ENCODE assay signal across 8 mouse cellular contexts in genomic region chrX:169972131-169972530, GRCm38 (mm10). TPM values are rescaled to one million over a fixed set of nuclear protein-coding genes. Genes with fewer than 3 reads are reported as not detected.
DNase-seq lines count a peak whose midpoint lies in the region; ATAC-seq and TF ChIP-seq lines count a peak whose summit lies in the region.
"Not testable (repeated sequence)": the region's sequence is repeated elsewhere in the genome, so short reads cannot be mapped to it uniquely, and the experiment has no call there.

No protein-coding gene starts in this region.

- peak overlapping the region; percentile 58 for H3K9ac ChIP-seq in CH12.LX (ENCODE audit: insufficient read depth, low read depth)
- not testable (repeated sequence) for H3K9ac ChIP-seq in forebrain, embryonic 16.5 days (replicated peaks; ENCODE audit: low read depth, low read length); heart, embryonic 16.5 days (ENCODE audit: low read length); liver, embryonic 11.5 days (ENCODE audit: low read depth, low read length); midbrain, embryonic 15.5 days; stomach, embryonic 16.5 days (ENCODE audit: low read length)

- TF ChIP-seq RAD21 in CH12.LX (IDR thresholded peaks at IDR 0.05; ENCODE audit: low read depth, low read length): not testable (repeated sequence)

- not testable (repeated sequence) for H3K27me3 ChIP-seq in CH12.LX (replicated peaks); forebrain, embryonic 16.5 days (replicated peaks; ENCODE audit: control insufficient read depth, insufficient read depth, low read length); heart, embryonic 16.5 days (ENCODE audit: control insufficient read depth, insufficient read depth, low read length); liver, embryonic 11.5 days (replicated peaks; ENCODE audit: control insufficient read depth, insufficient read depth, low read length); midbrain, embryonic 15.5 days (replicated peaks); stomach, embryonic 16.5 days (ENCODE audit: control insufficient read depth, insufficient read depth, low read length)

- not testable (repeated sequence) for TF ChIP-seq EP300 in CH12.LX (IDR thresholded peaks at IDR 0.05; ENCODE audit: low read length)

- not testable (repeated sequence) for TF ChIP-seq POLR2A in CH12.LX (IDR thresholded peaks at IDR 0.05; ENCODE audit: low read depth, low read length)

- H3K79me2 ChIP-seq in CH12.LX (replicated peaks; ENCODE audit: control insufficient read depth, extremely low read depth, insufficient read depth, poor library complexity, severe bottlenecking): not testable (repeated sequence)

- not testable (repeated sequence) for DNase-seq in CH12.LX (ENCODE audit: extremely low read depth)
- peak; percentile 34 for DNase-seq in kidney, adult 9 months
- peak; percentile 41 for DNase-seq in liver, embryonic 11.5 days (ENCODE audit: low spot score)

- not testable (repeated sequence) for TF ChIP-seq CTCF in CH12.LX (conservative IDR thresholded peaks at IDR 0.05 in 1 of 2, IDR thresholded peaks at IDR 0.05 in 1 of 2; ENCODE audit: low read depth in 2 of 2, low read length in 2 of 2)

- ATAC-seq in cerebellum, adult (ENCODE audit: insufficient number of reproducible peaks, low FRiP score, low TSS enrichment): 0 out of 2 replicates have a peak, but pooled peaks have one; percentile 29
- peak; percentile 6; the same call in 1 of the 2 replicates for ATAC-seq in forebrain, embryonic 16.5 days
- not testable (repeated sequence) for ATAC-seq in heart, embryonic 16.5 days (replicated peaks; ENCODE audit: extremely low read depth, insufficient read depth, low FRiP score)
- peak; percentile 30; the same call in 1 of the 2 replicates for ATAC-seq in liver, embryonic 11.5 days (replicated peaks; ENCODE audit: low FRiP score)
- 0 out of 2 replicates have a peak, but pooled peaks have one; percentile 37 for ATAC-seq in midbrain, embryonic 15.5 days (replicated peaks)
- peak; percentile 49; the same call in 1 of the 2 replicates for ATAC-seq in stomach, embryonic 16.5 days (ENCODE audit: insufficient read depth, low FRiP score)

- WGBS in forebrain, embryonic 16.5 days: 75% methylated on average over 2 of the region's 2 CpGs
- WGBS in heart, embryonic 16.5 days: 61% methylated on average over 2 of the region's 2 CpGs
- 80% methylated on average over 2 of the region's 2 CpGs for WGBS in liver, embryonic 11.5 days
- 74% methylated on average over 2 of the region's 2 CpGs for WGBS in midbrain, embryonic 15.5 days
- WGBS in stomach, embryonic 16.5 days: 66% methylated on average over 2 of the region's 2 CpGs

- H3K4me3 ChIP-seq in CH12.LX (replicated peaks in 1 of 3; ENCODE audit: low read depth in 2 of 3, low read length in 2 of 3, poor library complexity in 1 of 3); forebrain, embryonic 16.5 days (replicated peaks; ENCODE audit: low read length); heart, embryonic 16.5 days (ENCODE audit: low read length); liver, embryonic 11.5 days (ENCODE audit: low read depth, low read length); midbrain, embryonic 15.5 days; stomach, embryonic 16.5 days (replicated peaks; ENCODE audit: low read length): not testable (repeated sequence)

- H3K9me3 ChIP-seq in CH12.LX (replicated peaks; ENCODE audit: low read length): peaks cover 14% of the 10 kb centered on the region
- not testable (repeated sequence) for H3K9me3 ChIP-seq in forebrain, embryonic 16.5 days (ENCODE audit: control insufficient read depth, low read length); heart, embryonic 16.5 days (replicated peaks; ENCODE audit: control insufficient read depth, low read length); stomach, embryonic 16.5 days (replicated peaks; ENCODE audit: control insufficient read depth, low read length)
- H3K9me3 ChIP-seq in liver, embryonic 11.5 days (ENCODE audit: control insufficient read depth, low read length): peaks cover 12% of the 10 kb centered on the region; the same call in 1 of the 2 replicates
- H3K9me3 ChIP-seq in midbrain, embryonic 15.5 days: peaks cover 11% of the 10 kb centered on the region

- in situ Hi-C loops in CH12.LX (cut with MboI; ENCODE audit: low pct_ligation_motif_present, low pct_unique_long_range_greater_than_20kb, low sequenced_read_pairs): not testable (repeated sequence)

- dilution Hi-C loops in CH12.LX (cut with MboI; ENCODE audit: extremely low pct_ligation_motif_present, extremely low pct_unique_long_range_greater_than_20kb, low sequenced_read_pairs): not testable (repeated sequence)

- H3K4me1 ChIP-seq in CH12.LX (ENCODE audit: control insufficient read depth in 1 of 2, insufficient read depth in 2 of 2): peaks cover 19 to 45% of the 10 kb centered on the region in 2 experiments
- H3K4me1 ChIP-seq in forebrain, embryonic 16.5 days (replicated peaks; ENCODE audit: control insufficient read depth, insufficient read depth, low read length); heart, embryonic 16.5 days (ENCODE audit: control insufficient read depth, insufficient read depth, low read length); liver, embryonic 11.5 days (replicated peaks; ENCODE audit: control insufficient read depth, insufficient read depth, low read length); midbrain, embryonic 15.5 days; stomach, embryonic 16.5 days (ENCODE audit: control insufficient read depth, insufficient read depth, low read length): not testable (repeated sequence)

- H3K36me3 ChIP-seq in CH12.LX (replicated peaks in 1 of 2; ENCODE audit: control insufficient read depth in 1 of 2, insufficient read depth in 1 of 2, low read length in 1 of 2): peaks cover 11 to 27% of the 10 kb centered on the region in 2 experiments
- H3K36me3 ChIP-seq in forebrain, embryonic 16.5 days (ENCODE audit: control insufficient read depth, insufficient read depth); midbrain, embryonic 15.5 days (replicated peaks); stomach, embryonic 16.5 days (ENCODE audit: control insufficient read depth, insufficient read depth, low read length): not testable (repeated sequence)
- peaks cover 10% of the 10 kb centered on the region; the same call in 1 of the 2 replicates for H3K36me3 ChIP-seq in heart, embryonic 16.5 days (ENCODE audit: control insufficient read depth, insufficient read depth)
- peaks cover 13% of the 10 kb centered on the region for H3K36me3 ChIP-seq in liver, embryonic 11.5 days (ENCODE audit: control insufficient read depth, insufficient read depth, low read length)

- H3K4me2 ChIP-seq in CH12.LX (ENCODE audit: insufficient read depth, low read depth, poor library complexity, severe bottlenecking): peak overlapping the region; percentile 100
- not testable (repeated sequence) for H3K4me2 ChIP-seq in forebrain, embryonic 16.5 days (ENCODE audit: low read length); heart, embryonic 16.5 days (ENCODE audit: low read depth, low read length); liver, embryonic 11.5 days; midbrain, embryonic 15.5 days; stomach, embryonic 16.5 days (ENCODE audit: low read depth, low read length)

- not testable (repeated sequence) for H3K27ac ChIP-seq in CH12.LX (ENCODE audit: insufficient read depth, low read depth); forebrain, embryonic 16.5 days (ENCODE audit: low read length); liver, embryonic 11.5 days (ENCODE audit: low read depth, low read length); midbrain, embryonic 15.5 days; stomach, embryonic 16.5 days (ENCODE audit: low read length)
- H3K27ac ChIP-seq in heart, embryonic 16.5 days (ENCODE audit: low read length): peak overlapping the region; percentile 40

RNA-seq across cellular contexts. Expression of gene Gm21887, which starts 37.3 kb away (rescaled TPM):
- total RNA-seq in CH12.LX (2012; rRNA removed): 288 and 398 TPM in 2 replicates
- 60.4 and 62.0 TPM in 2 replicates for total RNA-seq in CH12.LX (2014; rRNA removed)
- 606 and 724 TPM in 2 replicates for polyA plus RNA-seq in CH12.LX (2012; ENCODE audit: insufficient read length, low read depth)
- 174 and 293 TPM in 2 replicates for polyA plus RNA-seq in forebrain, embryonic 16.5 days (2015; fragmentation: Nextera tagmentation; extraction: Ambion mirVana)
- polyA plus RNA-seq in heart, embryonic 16.5 days (2015; fragmentation: Nextera tagmentation; extraction: Ambion mirVana): 84.5 and 136 TPM in 2 replicates
- polyA plus RNA-seq in liver, embryonic 11.5 days (2014; fragmentation: Nextera tagmentation; extraction: Ambion mirVana): 217 and 306 TPM in 2 replicates
- polyA plus RNA-seq in midbrain, embryonic 15.5 days (2015; fragmentation: Nextera tagmentation; extraction: Ambion mirVana): 187 and 227 TPM in 2 replicates
- polyA plus RNA-seq in stomach, embryonic 16.5 days (2015; fragmentation: Nextera tagmentation; extraction: Ambion mirVana): 124 and 172 TPM in 2 replicates
